Mouse (Mus musculus) brain, embryonic 18.5 days (tissue): ENCODE data around the gene Scin.

ENCODE experiments used
- DNase-seq: peaks from one replicate; pipeline ENCODE4 v3.0.0-alpha.2; 2012; ENCODE audit warnings: low read depth, low spot score

The Scin gene

DNA sequence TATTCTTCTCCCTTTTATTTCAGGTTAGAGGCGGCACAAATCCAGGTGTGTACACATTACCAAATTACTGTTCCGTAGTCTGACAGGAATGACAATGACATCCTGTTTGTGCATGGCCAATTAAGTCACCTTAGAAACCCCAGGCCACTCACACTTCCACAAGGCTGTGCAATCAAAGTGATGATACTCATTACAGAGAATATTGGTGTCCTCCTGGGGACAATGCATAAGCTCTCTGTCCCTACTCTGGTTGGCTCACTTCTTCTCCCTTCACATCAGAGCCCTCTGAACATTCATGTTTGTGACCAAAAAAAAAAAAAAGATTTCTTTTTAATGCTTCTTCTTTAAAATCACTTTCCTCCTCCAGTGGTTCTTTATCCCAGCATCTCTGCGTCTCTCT, 106.2 kb downstream of the Scin start:
- no peak for DNase-seq

DNA sequence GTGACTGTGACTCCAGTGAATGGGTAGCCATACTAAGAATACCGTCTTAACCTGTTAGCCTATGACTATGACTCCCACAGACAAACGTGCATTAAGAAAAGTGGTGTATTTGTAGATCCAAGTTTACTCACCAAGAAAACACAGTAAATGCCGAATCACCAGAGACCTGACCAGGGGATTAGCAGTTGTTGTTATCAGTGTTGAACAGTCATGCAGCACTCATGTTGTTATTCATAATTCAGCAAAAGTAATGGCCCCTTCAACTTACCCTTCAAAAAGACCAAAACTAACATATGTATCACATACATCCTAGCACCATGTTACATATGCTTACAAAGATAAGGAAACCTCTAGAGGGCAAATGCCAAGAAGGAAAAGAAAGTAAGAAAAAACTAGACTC, 106.6 kb downstream of the Scin start:
- DNase-seq = no peak

DNA sequence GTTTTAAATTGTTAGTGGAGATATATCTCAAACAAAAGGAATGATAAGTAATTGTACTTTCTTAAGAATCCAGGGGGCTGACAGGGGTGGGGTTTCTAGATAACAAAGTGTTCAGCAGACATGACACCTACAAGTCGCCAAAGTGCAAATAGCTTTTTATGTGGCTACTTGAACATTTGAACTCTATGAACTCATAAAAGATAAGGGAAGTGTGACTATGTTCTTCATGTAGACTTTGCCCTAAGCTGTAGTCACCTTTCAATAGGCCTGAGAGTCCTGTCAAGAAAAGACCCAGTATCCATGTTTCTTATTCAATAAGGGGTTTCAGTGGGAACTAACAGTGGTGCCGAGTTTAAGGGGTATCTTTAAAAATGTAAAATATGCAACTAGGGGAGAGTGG, 110.1 kb downstream of the Scin start:
- no peak for DNase-seq

DNA sequence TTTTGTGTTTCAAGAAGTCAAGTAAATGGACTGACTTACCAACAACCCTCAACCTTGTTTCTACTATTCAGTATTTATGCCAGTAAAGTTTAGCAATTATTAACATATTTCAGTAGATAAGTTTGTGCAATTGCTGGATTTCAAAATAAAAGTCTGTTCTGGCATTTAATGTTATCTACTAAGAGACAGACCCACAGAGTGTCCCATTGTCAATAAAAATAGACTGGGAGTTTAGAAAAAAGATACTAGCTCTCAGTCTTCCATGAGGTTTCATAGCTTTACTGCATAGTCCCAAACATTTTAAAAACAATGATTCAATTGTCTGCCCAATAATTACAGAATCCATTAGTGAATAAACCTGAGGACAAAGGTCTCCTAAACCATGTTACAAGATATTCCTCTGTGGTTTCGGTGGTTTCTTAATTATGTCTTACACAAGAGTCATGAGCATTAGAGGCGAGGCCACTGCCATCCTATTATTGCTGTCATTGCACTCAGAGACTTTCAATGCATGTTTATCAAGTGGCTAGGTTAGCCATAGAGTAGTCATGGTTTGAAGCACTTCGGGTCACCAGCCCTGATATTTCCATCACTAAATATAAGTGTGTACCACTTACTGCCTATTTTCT, 110.9 kb downstream of the Scin start:
- no peak for DNase-seq

DNA sequence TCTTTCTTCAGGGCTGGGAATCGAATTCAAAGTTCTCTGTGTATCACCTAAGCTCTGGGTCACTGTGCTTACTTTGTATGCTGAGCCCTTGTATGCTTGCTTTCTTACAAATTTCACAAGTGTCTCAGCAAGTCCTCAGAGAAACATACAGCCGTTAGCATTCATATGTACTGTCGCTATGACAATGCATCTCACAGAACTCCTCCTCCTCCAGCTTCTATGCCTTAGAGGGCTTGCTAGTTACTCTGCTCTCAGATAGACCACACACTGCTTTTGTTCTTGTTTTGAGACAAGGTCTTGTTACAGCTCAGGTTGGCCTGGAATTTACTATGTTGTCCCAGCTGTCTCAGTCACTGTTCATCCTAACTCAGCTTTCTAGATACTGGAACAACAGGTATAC, 111.7 kb downstream of the Scin start:
- no peak for DNase-seq

DNA sequence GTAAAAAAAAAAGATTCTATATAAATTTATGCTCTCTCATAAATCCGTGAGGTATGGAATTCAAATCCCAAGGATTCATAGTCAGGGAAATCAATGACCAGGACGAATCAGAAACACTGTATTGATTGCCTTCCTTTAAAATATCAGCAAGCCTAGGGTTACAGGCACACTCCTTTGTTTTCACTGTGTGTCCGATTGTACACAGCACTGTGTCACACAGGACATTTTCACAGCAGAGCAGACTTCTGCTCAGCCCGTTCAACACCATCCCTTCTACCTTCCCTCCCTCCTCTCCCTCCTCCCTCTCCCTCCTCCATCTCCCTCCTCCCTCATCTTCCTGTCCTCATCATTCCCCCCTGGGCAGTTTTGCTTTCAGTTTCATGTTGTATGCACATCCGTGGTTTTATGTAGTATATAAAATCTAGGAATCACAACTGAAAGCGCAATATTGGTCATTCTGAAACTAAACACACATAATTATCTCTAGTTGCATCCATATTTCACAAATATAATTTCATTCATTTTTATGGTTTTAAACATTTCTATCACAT, 116.0 kb downstream of the Scin start:
- no peak for DNase-seq

DNA sequence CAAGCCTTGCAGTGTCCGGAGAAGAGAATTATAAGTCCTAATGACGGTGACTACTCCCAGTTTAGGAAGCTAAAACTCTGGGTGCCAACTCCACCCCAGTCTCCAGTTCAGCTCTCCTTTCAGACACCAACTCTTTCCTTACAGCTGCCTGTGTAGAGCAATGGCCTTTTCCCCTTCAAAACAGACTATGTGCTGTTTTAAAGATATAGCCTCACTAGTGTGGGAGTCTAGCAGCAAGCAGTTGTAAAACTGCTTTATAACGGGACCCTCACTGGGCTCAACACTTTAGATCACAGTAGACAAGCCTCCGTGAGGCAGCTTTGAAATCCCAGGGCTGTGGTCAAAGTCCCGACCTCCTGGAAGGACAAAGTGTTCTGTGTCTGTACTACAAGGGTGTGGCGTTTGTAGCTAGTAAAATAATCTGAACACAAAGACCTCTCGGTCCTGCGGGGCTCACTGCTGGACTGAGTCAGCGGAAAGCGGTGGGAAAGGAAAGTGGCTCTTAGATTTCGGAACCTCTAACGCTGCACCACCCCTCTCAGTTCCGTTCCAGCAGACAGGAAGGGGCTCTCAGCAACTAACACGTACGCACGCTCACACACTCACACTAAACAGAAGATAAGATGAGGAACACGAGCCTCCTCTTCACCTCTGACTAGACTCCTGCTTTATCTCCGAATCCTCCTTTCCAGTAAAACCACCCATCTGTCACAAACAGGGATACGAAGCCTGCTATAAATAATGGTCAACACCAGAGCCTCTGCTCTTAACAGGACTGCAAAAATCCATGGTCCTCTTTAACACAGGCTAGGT, 117.2 kb downstream of the Scin start:
- DNase-seq = no peak

DNA sequence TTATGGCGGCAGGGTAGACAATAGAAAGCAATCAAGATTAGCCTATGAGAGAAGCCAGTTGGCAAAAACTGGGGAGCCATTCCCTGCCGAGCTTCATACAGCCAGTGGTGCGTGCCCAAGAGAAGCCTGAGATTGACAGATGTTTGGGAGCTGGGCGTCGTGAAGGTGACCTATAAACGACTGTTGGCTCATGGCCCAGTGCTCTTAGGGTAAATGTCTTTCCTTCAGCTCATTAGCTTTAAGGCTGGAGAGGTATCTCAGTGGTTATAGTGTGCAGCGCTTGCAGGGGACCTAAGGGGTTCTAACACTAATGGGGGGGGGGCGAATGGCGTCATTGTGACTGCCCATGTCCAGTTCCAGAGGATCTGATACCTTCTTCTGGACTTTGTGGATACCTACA, 118.0 kb downstream of the Scin start:
- no peak for DNase-seq

DNA sequence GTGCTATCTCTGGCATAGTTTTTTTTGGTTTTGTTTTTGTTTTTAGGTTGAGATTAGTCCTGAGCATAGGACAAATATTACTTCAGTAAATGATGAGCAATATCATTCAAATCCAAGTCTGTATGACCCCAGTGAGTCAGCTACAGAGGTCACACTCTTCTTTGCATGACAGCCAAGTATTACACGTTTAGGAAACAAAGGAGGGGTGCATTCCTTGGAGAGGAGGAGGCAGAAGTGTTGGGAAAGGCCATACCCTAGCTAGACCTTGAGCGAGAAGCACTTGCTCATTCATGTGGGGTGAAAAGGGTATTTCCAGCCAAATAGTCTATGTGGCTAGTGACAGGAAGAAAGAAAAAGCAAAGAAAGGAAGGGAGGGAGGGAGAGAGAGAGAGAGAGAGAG, 124.2 kb downstream of the Scin start:
- DNase-seq = no peak
